24 mouse cellular contexts compared by ENCODE assay signal in the genomic region with DNA sequence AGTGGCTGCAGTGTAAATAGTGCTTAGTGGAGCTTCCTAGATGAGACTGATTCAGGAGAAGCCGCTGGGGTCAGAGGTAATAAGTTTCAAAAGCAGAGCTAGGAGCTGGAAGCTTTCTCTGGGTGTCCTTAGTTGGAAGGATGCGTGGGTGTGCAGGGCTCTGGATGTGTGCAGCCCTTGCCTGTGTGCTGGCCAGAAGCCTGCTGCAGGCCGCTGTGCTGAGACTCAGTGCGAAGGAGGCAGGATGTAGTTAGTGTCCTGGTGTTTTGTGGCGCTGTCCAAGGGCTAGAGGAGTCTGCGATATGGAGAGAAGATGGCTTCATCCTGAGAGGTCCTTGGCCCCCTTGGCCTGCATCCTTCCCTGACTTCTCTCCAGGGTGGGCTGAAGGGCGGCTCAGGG.
DNase-seq lines count a peak whose midpoint lies in the region; ATAC-seq and TF ChIP-seq lines count a peak whose summit lies in the region.
"Had no signal": no experiment of that assay in that cellular context is flagged by ENCODE, and none has a peak within 500 bp of the region (broad histone marks: within the 10 kb centered on the region; RNA-seq: fewer than 3 reads in every experiment).

No protein-coding gene starts in this region.

- TF ChIP-seq CTCF in layer of hippocampus, adult 2 months (conservative IDR thresholded peaks at IDR 0.05), result no peak

- H3K9ac ChIP-seq in forebrain, embryonic 12.5 days, result peak overlapping the region; percentile 18; the same call in 1 of the 2 replicates
- H3K9ac ChIP-seq in forebrain, embryonic 16.5 days (replicated peaks; ENCODE audit: low read depth, low read length), result no peak overlapping the region
- H3K9ac ChIP-seq in heart, embryonic 15.5 days, result no peak overlapping the region
- 0 out of 2 replicates have a peak overlapping the region, but pooled peaks have one; percentile 32 for H3K9ac ChIP-seq in embryonic facial prominence, embryonic 13.5 days
- H3K9ac ChIP-seq: midbrain, embryonic 12.5 days; stomach, embryonic 15.5 days had no signal

- intact Hi-C loops in heart, postnatal 25 days (cut with DNase I), result no loop called here

- peaks cover 62% of the 10 kb centered on the region for H3K36me3 ChIP-seq in forebrain, embryonic 12.5 days (replicated peaks)
- H3K36me3 ChIP-seq in forebrain, embryonic 16.5 days (ENCODE audit: control insufficient read depth, insufficient read depth), result peaks cover 2% of the 10 kb centered on the region; the same call in 1 of the 2 replicates
- peaks cover 21% of the 10 kb centered on the region; the same call in 1 of the 2 replicates for H3K36me3 ChIP-seq in heart, embryonic 15.5 days
- H3K36me3 ChIP-seq in embryonic facial prominence, embryonic 13.5 days, result peaks cover 64% of the 10 kb centered on the region

- no peak for DNase-seq in heart, postnatal 25 days (ENCODE audit: low spot score)
- DNase-seq in layer of hippocampus, adult 2 months (ENCODE audit: low spot score in 2 of 2), result no peak
- no peak for DNase-seq in layer of hippocampus, adult 8-10 months (ENCODE audit: low spot score in 2 of 2)
- DNase-seq in right cerebral cortex, postnatal 4 days, result no peak
- DNase-seq: adrenal gland, postnatal 25 days; cerebellum, adult 9-10 months; gastrocnemius, postnatal 10 days; kidney, adult 18-20 months; layer of hippocampus, postnatal 36 days; lung, adult 18-20 months; lung, postnatal 10 days; right cerebral cortex, adult 18-20 months; thymus, postnatal 25 days had no signal

- H3K4me2 ChIP-seq in forebrain, embryonic 12.5 days, result no peak overlapping the region
- no peak overlapping the region for H3K4me2 ChIP-seq in forebrain, embryonic 16.5 days (ENCODE audit: low read length)
- H3K4me2 ChIP-seq in heart, embryonic 15.5 days, result no peak overlapping the region
- no peak overlapping the region for H3K4me2 ChIP-seq in embryonic facial prominence, embryonic 13.5 days
- H3K4me2 ChIP-seq: liver, embryonic 11.5 days; midbrain, embryonic 12.5 days; stomach, embryonic 15.5 days had no signal

- no peak for ATAC-seq in forebrain, embryonic 12.5 days (ENCODE audit: low FRiP score)
- no peak for ATAC-seq in forebrain, embryonic 16.5 days
- no peak for ATAC-seq in heart, embryonic 15.5 days (replicated peaks; ENCODE audit: insufficient number of reproducible peaks, insufficient read depth, low FRiP score, low read depth)
- ATAC-seq in embryonic facial prominence, embryonic 13.5 days (ENCODE audit: insufficient number of reproducible peaks, insufficient read depth, low FRiP score, low TSS enrichment, low read depth), result no peak
- ATAC-seq: CD4-positive, CD25-positive, alpha-beta regulatory T cell, adult 4 months had no signal

- H3K9me3 ChIP-seq in forebrain, embryonic 12.5 days, result no peaks in the 10 kb centered on the region
- H3K9me3 ChIP-seq in forebrain, embryonic 16.5 days (ENCODE audit: control insufficient read depth, low read length), result no peaks in the 10 kb centered on the region
- H3K9me3 ChIP-seq in heart, embryonic 15.5 days (replicated peaks), result no peaks in the 10 kb centered on the region
- no peaks in the 10 kb centered on the region for H3K9me3 ChIP-seq in embryonic facial prominence, embryonic 13.5 days
- H3K9me3 ChIP-seq: forebrain, embryonic 10.5 days; hindbrain, embryonic 10.5 days; midbrain, embryonic 12.5 days; stomach, embryonic 15.5 days had no signal

- H3K27ac ChIP-seq in forebrain, embryonic 12.5 days, result no peak overlapping the region
- H3K27ac ChIP-seq in forebrain, embryonic 16.5 days (ENCODE audit: low read length), result no peak overlapping the region
- H3K27ac ChIP-seq in heart, embryonic 15.5 days, result peak overlapping the region; percentile 28
- H3K27ac ChIP-seq in layer of hippocampus, adult 2 months, result peak overlapping the region; percentile 61; the same call in 1 of the 2 replicates
- H3K27ac ChIP-seq in embryonic facial prominence, embryonic 13.5 days, result no peak overlapping the region
- H3K27ac ChIP-seq: forebrain, embryonic 10.5 days; hindbrain, embryonic 10.5 days; kidney, postnatal 0 days; midbrain, embryonic 12.5 days; stomach, embryonic 15.5 days had no signal

- 85% methylated on average over 7 of the region's 7 CpGs for WGBS in forebrain, embryonic 12.5 days
- WGBS in forebrain, embryonic 16.5 days, result 90% methylated on average over 7 of the region's 7 CpGs
- 74% methylated on average over 7 of the region's 7 CpGs for WGBS in heart, embryonic 15.5 days
- 86% methylated on average over 7 of the region's 7 CpGs for WGBS in embryonic facial prominence, embryonic 13.5 days

- no peaks in the 10 kb centered on the region for H3K27me3 ChIP-seq in forebrain, embryonic 12.5 days
- H3K27me3 ChIP-seq in forebrain, embryonic 16.5 days (replicated peaks; ENCODE audit: control insufficient read depth, insufficient read depth, low read length), result no peaks in the 10 kb centered on the region
- H3K27me3 ChIP-seq in heart, embryonic 15.5 days, result no peaks in the 10 kb centered on the region
- H3K27me3 ChIP-seq in embryonic facial prominence, embryonic 13.5 days, result no peaks in the 10 kb centered on the region
- H3K27me3 ChIP-seq: stomach, embryonic 15.5 days had no signal

- no peak overlapping the region for H3K4me3 ChIP-seq in forebrain, embryonic 12.5 days (replicated peaks)
- no peak overlapping the region for H3K4me3 ChIP-seq in forebrain, embryonic 16.5 days (replicated peaks; ENCODE audit: low read length)
- H3K4me3 ChIP-seq in heart, embryonic 15.5 days, result no peak overlapping the region
- no peak overlapping the region for H3K4me3 ChIP-seq in layer of hippocampus, adult 2 months
- H3K4me3 ChIP-seq in embryonic facial prominence, embryonic 13.5 days, result no peak overlapping the region
- H3K4me3 ChIP-seq: forebrain, embryonic 10.5 days; hindbrain, embryonic 10.5 days; midbrain, embryonic 12.5 days; stomach, embryonic 15.5 days had no signal

- H3K4me1 ChIP-seq in forebrain, embryonic 12.5 days, result no peaks in the 10 kb centered on the region
- H3K4me1 ChIP-seq in forebrain, embryonic 16.5 days (replicated peaks; ENCODE audit: control insufficient read depth, insufficient read depth, low read length), result peaks cover 2% of the 10 kb centered on the region; the same call in 1 of the 2 replicates
- H3K4me1 ChIP-seq in heart, embryonic 15.5 days (replicated peaks), result no peaks in the 10 kb centered on the region
- H3K4me1 ChIP-seq in embryonic facial prominence, embryonic 13.5 days, result no peaks in the 10 kb centered on the region
- H3K4me1 ChIP-seq: forebrain, embryonic 10.5 days; midbrain, embryonic 12.5 days; stomach, embryonic 15.5 days had no signal

Comparison
In these comparisons a context has a peak if more than half of its experiments do, and no peak if none do; other contexts are left out.
1. H3K9ac ChIP-seq: peak in forebrain, embryonic 12.5 days (single experiment) and embryonic facial prominence, embryonic 13.5 days (single experiment); none in forebrain, embryonic 16.5 days (single experiment) and heart, embryonic 15.5 days (single experiment).
2. H3K27ac ChIP-seq: peak in heart, embryonic 15.5 days (single experiment) and layer of hippocampus, adult 2 months (single experiment); none in forebrain, embryonic 12.5 days (single experiment), forebrain, embryonic 16.5 days (single experiment) and embryonic facial prominence, embryonic 13.5 days (single experiment).